Mouse (Mus musculus) heart, postnatal 0 days (tissue): ENCODE measurements around the gene Hif3a.

Experiments used
- CTCF ChIP-seq: IDR thresholded peaks from 2 replicates; pipeline ENCODE4 v1.5.1; 2016; ENCODE audit warnings: antibody characterized with exemption, control low read depth, low read depth
- EP300 ChIP-seq: IDR thresholded peaks from 2 replicates; pipeline ENCODE4 v1.6.1; 2016; ENCODE audit warnings: antibody characterized with exemption, low read depth

GRCm38 (mm10) chr7:17011909-17012590 lies 50.2 kb downstream of the Hif3a start:
- no peak for TF ChIP-seq CTCF
- no peak for TF ChIP-seq EP300
